Comparison of ENCODE assay signal across 9 mouse cellular contexts in genomic region chr2:90964811-90965465, GRCm38 (mm10). TPM values are rescaled to one million over a fixed set of nuclear protein-coding genes. Genes with fewer than 3 reads are reported as not detected.
A peak's percentile ranks its signal among the peaks of the same experiment; 100 is the strongest.
DNase-seq lines count a peak whose midpoint lies in the region; ATAC-seq and TF ChIP-seq lines count a peak whose summit lies in the region.
"Had no signal": no experiment of that assay in that cellular context is flagged by ENCODE, and none has a peak within 500 bp of the region (broad histone marks: within the 10 kb centered on the region; RNA-seq: fewer than 3 reads in every experiment).

No protein-coding gene starts in this region.

- no peak for DNase-seq in hindbrain, embryonic 11.5 days (ENCODE audit: low spot score)
- DNase-seq in c-Kit-positive CD71-positive TER-119-positive erythroid progenitor cells, embryonic 14.5 days (ENCODE audit: low spot score), result peak; percentile 14
- peak; percentile 55 to 68 for DNase-seq in frontal cortex, postnatal 10 days (ENCODE audit: low spot score in 2 of 2)
- DNase-seq in liver, postnatal 0 days, result peak; percentile 23
- DNase-seq in spleen, postnatal 4 days (ENCODE audit: low spot score in 2 of 2), result no peak

- H3K4me3 ChIP-seq in hindbrain, embryonic 15.5 days, result no peak overlapping the region
- H3K4me3 ChIP-seq in hindbrain, embryonic 11.5 days (ENCODE audit: low read depth, low read length), result no peak overlapping the region
- peak overlapping the region; percentile 18; the same call in 1 of the 2 replicates for H3K4me3 ChIP-seq in intestine, embryonic 16.5 days (ENCODE audit: low read length)
- no peak overlapping the region for H3K4me3 ChIP-seq in liver, postnatal 0 days (ENCODE audit: low read depth, low read length)
- peak overlapping the region; percentile 8; the same call in 1 of the 2 replicates for H3K4me3 ChIP-seq in stomach, embryonic 14.5 days (ENCODE audit: low read depth, low read length)

- TF ChIP-seq EP300 in liver, postnatal 0 days (IDR thresholded peaks at IDR 0.05; ENCODE audit: low read depth), result no peak

- no peaks in the 10 kb centered on the region for H3K9me3 ChIP-seq in hindbrain, embryonic 15.5 days
- H3K9me3 ChIP-seq in hindbrain, embryonic 11.5 days (ENCODE audit: control insufficient read depth, low read length), result no peaks in the 10 kb centered on the region
- no peaks in the 10 kb centered on the region for H3K9me3 ChIP-seq in intestine, embryonic 16.5 days (ENCODE audit: control insufficient read depth, low read length)
- no peaks in the 10 kb centered on the region for H3K9me3 ChIP-seq in liver, postnatal 0 days (ENCODE audit: low read length)
- no peaks in the 10 kb centered on the region for H3K9me3 ChIP-seq in stomach, embryonic 14.5 days (ENCODE audit: control insufficient read depth, low read depth, low read length)
- H3K9me3 ChIP-seq: G1E had no signal

- no peak for ATAC-seq in hindbrain, embryonic 15.5 days (ENCODE audit: low FRiP score, low read depth)
- ATAC-seq in hindbrain, embryonic 11.5 days (ENCODE audit: low FRiP score), result no peak
- peak; percentile 81 for ATAC-seq in intestine, embryonic 16.5 days
- ATAC-seq in liver, postnatal 0 days, result peak; percentile 67
- 0 out of 2 replicates have a peak, but pooled peaks have one; percentile 61 for ATAC-seq in stomach, embryonic 14.5 days (ENCODE audit: insufficient number of reproducible peaks, insufficient read depth, low FRiP score, low read depth)

- 74% methylated on average over 7 of the region's 7 CpGs for WGBS in hindbrain, embryonic 15.5 days
- WGBS in hindbrain, embryonic 11.5 days, result 91% methylated on average over 7 of the region's 7 CpGs
- 55% methylated on average over 7 of the region's 7 CpGs for WGBS in intestine, embryonic 16.5 days
- 38% methylated on average over 7 of the region's 7 CpGs for WGBS in liver, postnatal 0 days (ENCODE audit: insufficient replicate concordance)
- 58% methylated on average over 7 of the region's 7 CpGs for WGBS in stomach, embryonic 14.5 days

- H3K27me3 ChIP-seq in hindbrain, embryonic 15.5 days, result no peaks in the 10 kb centered on the region
- H3K27me3 ChIP-seq in hindbrain, embryonic 11.5 days (ENCODE audit: control insufficient read depth, insufficient read depth, low read length), result no peaks in the 10 kb centered on the region
- no peaks in the 10 kb centered on the region for H3K27me3 ChIP-seq in intestine, embryonic 16.5 days (replicated peaks; ENCODE audit: control insufficient read depth, insufficient read depth, low read length)
- H3K27me3 ChIP-seq in liver, postnatal 0 days (ENCODE audit: insufficient read depth, low read length), result no peaks in the 10 kb centered on the region
- H3K27me3 ChIP-seq in stomach, embryonic 14.5 days (ENCODE audit: control insufficient read depth, insufficient read depth, low read length), result no peaks in the 10 kb centered on the region

- H3K4me2 ChIP-seq in hindbrain, embryonic 15.5 days, result no peak overlapping the region
- H3K4me2 ChIP-seq in hindbrain, embryonic 11.5 days (replicated peaks; ENCODE audit: low read depth, low read length), result no peak overlapping the region
- 0 out of 2 replicates have a peak overlapping the region, but pooled peaks have one; percentile 0 for H3K4me2 ChIP-seq in intestine, embryonic 16.5 days (ENCODE audit: low read depth, low read length)
- H3K4me2 ChIP-seq in liver, postnatal 0 days (ENCODE audit: low read depth, low read length), result no peak overlapping the region
- no peak overlapping the region for H3K4me2 ChIP-seq in stomach, embryonic 14.5 days (replicated peaks; ENCODE audit: low read depth, low read length)

- no peaks in the 10 kb centered on the region for H3K36me3 ChIP-seq in hindbrain, embryonic 15.5 days
- H3K36me3 ChIP-seq in hindbrain, embryonic 11.5 days (ENCODE audit: control insufficient read depth, insufficient read depth, low read length), result no peaks in the 10 kb centered on the region
- no peaks in the 10 kb centered on the region for H3K36me3 ChIP-seq in intestine, embryonic 16.5 days (ENCODE audit: control insufficient read depth, insufficient read depth, low read length)
- H3K36me3 ChIP-seq in liver, postnatal 0 days (replicated peaks; ENCODE audit: insufficient read depth, low read length), result no peaks in the 10 kb centered on the region; the same call in 1 of the 2 replicates
- H3K36me3 ChIP-seq in stomach, embryonic 14.5 days (ENCODE audit: control insufficient read depth, insufficient read depth, low read length), result no peaks in the 10 kb centered on the region

- TF ChIP-seq CTCF in liver, postnatal 0 days (IDR thresholded peaks at IDR 0.05; ENCODE audit: low read depth), result no peak

- H3K4me1 ChIP-seq in hindbrain, embryonic 15.5 days (replicated peaks), result peaks cover 17% of the 10 kb centered on the region
- no peaks in the 10 kb centered on the region for H3K4me1 ChIP-seq in hindbrain, embryonic 11.5 days (replicated peaks; ENCODE audit: control insufficient read depth, insufficient read depth, low read length)
- 0 out of 2 replicates have a peak, but pooled peaks cover 7% of the 10 kb centered on the region for H3K4me1 ChIP-seq in intestine, embryonic 16.5 days (ENCODE audit: control insufficient read depth, insufficient read depth, low read length)
- peaks cover 16% of the 10 kb centered on the region for H3K4me1 ChIP-seq in liver, postnatal 0 days (ENCODE audit: insufficient read depth)
- H3K4me1 ChIP-seq in stomach, embryonic 14.5 days (ENCODE audit: control insufficient read depth, insufficient read depth, low read length), result peaks cover 13% of the 10 kb centered on the region

- H3K9ac ChIP-seq in hindbrain, embryonic 15.5 days, result 0 out of 2 replicates have a peak overlapping the region, but pooled peaks have one; percentile 7
- no peak overlapping the region for H3K9ac ChIP-seq in hindbrain, embryonic 11.5 days (ENCODE audit: low read depth, low read length)
- H3K9ac ChIP-seq in intestine, embryonic 16.5 days (ENCODE audit: low read depth, low read length), result no peak overlapping the region
- H3K9ac ChIP-seq in liver, postnatal 0 days (replicated peaks), result no peak overlapping the region
- no peak overlapping the region for H3K9ac ChIP-seq in stomach, embryonic 14.5 days (replicated peaks; ENCODE audit: low read depth, low read length)

- H3K27ac ChIP-seq in hindbrain, embryonic 15.5 days (replicated peaks), result peak overlapping the region; percentile 16; the same call in 1 of the 2 replicates
- H3K27ac ChIP-seq in hindbrain, embryonic 11.5 days (ENCODE audit: low read depth, low read length), result no peak overlapping the region
- H3K27ac ChIP-seq in intestine, embryonic 16.5 days (ENCODE audit: low read length), result peak overlapping the region; percentile 7; the same call in 1 of the 2 replicates
- H3K27ac ChIP-seq in liver, postnatal 0 days (ENCODE audit: low read depth), result no peak overlapping the region
- peak overlapping the region; percentile 53; the same call in 1 of the 2 replicates for H3K27ac ChIP-seq in stomach, embryonic 14.5 days (ENCODE audit: low read length)

RNA-seq across cellular contexts. Expression of gene Celf1, which starts 24.8 kb away (rescaled TPM):
- 94.7 and 103 TPM in 2 replicates for polyA plus RNA-seq in hindbrain, embryonic 15.5 days (2015; fragmentation: Nextera tagmentation; extraction: Ambion mirVana)
- 78.8 and 90.2 TPM in 2 replicates for polyA plus RNA-seq in hindbrain, embryonic 11.5 days (2014; fragmentation: Nextera tagmentation; extraction: Ambion mirVana)
- 71.8 and 73.1 TPM in 2 replicates for polyA plus RNA-seq in intestine, embryonic 16.5 days (2015; fragmentation: Nextera tagmentation; extraction: Ambion mirVana)
- polyA plus RNA-seq in liver, postnatal 0 days (2015; fragmentation: Nextera tagmentation; extraction: Ambion mirVana), result 26.0 and 29.4 TPM in 2 replicates
- 71.0 and 75.1 TPM in 2 replicates for polyA plus RNA-seq in stomach, embryonic 14.5 days (2014; fragmentation: Nextera tagmentation; extraction: Ambion mirVana)

Comparison
In these comparisons a context has a peak if more than half of its experiments do, and no peak if none do; other contexts are left out.
1. H3K27ac ChIP-seq: peak in hindbrain, embryonic 15.5 days (single experiment), intestine, embryonic 16.5 days (single experiment) and stomach, embryonic 14.5 days (single experiment); none in hindbrain, embryonic 11.5 days (single experiment) and liver, postnatal 0 days (single experiment).
2. ATAC-seq: peak in intestine, embryonic 16.5 days (single experiment), liver, postnatal 0 days (single experiment) and stomach, embryonic 14.5 days (single experiment); none in hindbrain, embryonic 15.5 days (single experiment) and hindbrain, embryonic 11.5 days (single experiment).
3. H3K4me3 ChIP-seq: peak in intestine, embryonic 16.5 days (single experiment) and stomach, embryonic 14.5 days (single experiment); none in hindbrain, embryonic 15.5 days (single experiment), hindbrain, embryonic 11.5 days (single experiment) and liver, postnatal 0 days (single experiment).
4. DNase-seq: peak in c-Kit-positive CD71-positive TER-119-positive erythroid progenitor cells, embryonic 14.5 days (single experiment), frontal cortex, postnatal 10 days (2 of 2) and liver, postnatal 0 days (single experiment); none in hindbrain, embryonic 11.5 days (single experiment) and spleen, postnatal 4 days (0 of 2).